Mouse (Mus musculus) urinary bladder, postnatal 25 days (tissue): ENCODE measurements around the gene Sec24c.
"Not testable (repeated sequence)": the region's sequence is repeated elsewhere in the genome, so short reads cannot be mapped to it uniquely, and the experiment has no call there.

Experiments
- DNase-seq: peaks from one replicate; pipeline ENCODE4 v3.0.0; 2022; ENCODE audit warnings: low spot score

The Sec24c gene

GRCm38 (mm10) chr14:20674064-20674833 lies at the start of gene Sec24c:
Gene Sec24c (plus strand): TSS chr14:20674308.
- DNase-seq, result peak; percentile 100

DNA sequence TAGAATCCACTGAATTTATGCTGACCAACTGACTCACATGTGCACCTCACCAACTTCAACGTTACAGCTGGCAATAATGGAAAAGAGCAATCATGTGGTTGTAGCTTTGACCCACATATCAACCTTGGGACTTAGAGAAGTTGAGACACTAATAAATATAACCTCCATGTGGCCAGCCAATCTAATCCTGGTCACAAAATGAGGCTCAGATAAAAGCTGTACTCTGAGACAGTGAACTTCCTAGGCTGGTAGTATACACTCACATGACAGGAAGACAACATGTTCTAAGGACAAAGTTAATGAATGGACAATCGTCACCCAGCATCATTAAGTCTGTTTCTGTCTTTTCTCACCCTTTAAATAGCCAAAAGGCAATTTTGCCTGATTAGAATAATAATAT lies 47.7 kb upstream of the Sec24c start:
- no peak for DNase-seq

GRCm38 (mm10) chr14:20626971-20627370 lies 47.1 kb upstream of the Sec24c start:
- no peak for DNase-seq

DNA sequence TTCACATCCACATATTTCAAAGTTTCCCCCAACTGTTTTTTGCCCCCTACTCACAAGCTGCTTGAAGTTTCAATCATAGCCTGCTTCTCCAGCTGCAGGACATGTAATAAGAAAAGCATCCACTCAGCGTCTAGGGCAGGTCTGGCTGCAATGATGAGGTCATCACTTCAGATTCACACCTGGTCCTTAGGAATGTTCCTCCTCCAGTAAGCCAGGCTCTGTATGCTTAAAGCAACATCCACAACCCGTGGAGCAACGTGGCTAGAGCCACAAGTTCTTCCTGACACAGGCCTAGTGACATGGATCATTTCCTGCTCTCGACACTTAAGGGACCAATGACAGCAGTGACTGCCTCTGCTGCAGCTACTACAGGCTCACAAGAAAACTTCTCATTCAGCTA lies 42.9 kb upstream of the Sec24c start:
- no peak for DNase-seq

GRCm38 (mm10) chr14:20635546-20635945 lies 38.6 kb upstream of the Sec24c start:
- no peak for DNase-seq

DNA sequence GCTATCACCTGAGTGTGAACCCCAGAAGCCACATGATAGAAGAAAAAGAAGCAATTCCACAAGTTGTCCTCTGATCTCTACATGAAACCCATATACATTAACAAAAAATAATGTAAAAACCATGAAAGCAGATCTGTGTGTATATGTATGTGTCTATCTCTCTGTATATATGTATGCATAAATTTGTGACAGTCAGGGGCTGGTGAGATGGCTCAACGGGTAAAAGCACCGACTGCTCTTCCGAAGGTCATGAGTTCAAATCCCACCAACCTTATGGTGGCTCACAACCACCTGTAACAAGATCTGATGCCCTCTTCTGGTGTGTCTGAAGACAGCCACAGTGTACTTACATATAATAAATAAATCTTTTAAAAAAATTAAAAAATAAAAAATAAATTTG lies 37.1 kb upstream of the Sec24c start:
- DNase-seq, result not testable (repeated sequence)

DNA sequence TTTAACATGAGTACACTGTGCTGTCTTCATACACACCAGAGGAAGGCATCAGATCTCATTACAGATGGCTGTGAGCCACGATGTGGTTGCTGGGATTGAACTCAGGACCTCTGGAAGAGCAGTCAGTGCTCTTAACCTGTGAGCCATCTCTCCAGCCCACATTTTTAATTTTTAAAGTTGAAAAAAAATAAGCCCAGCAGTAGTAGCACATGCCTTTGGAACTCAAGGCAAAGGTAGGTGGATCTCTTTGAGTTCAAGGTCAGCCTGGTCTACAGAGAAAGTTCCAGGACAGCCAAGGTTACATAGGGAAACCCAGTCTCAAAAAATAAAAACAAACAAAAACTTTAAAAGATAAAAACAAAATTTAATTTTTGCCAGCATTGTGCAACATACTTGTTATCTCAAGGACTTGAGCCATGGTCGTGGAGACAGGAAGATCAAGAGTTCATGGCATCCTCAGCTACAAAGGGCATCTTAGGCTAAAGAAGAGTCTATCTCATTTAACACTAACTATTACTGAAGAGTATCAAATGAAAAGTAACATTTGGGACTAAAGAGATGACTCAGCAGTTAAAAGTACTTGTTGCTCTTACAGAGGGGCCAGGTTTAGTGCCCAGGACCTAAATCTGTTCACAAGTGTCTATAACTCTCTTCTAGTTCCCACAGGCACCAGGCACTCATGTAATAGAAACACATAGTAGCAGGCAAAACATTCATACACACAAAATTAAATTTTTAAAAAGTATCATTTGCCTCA lies 36.1 kb upstream of the Sec24c start:
- DNase-seq, result no peak

DNA sequence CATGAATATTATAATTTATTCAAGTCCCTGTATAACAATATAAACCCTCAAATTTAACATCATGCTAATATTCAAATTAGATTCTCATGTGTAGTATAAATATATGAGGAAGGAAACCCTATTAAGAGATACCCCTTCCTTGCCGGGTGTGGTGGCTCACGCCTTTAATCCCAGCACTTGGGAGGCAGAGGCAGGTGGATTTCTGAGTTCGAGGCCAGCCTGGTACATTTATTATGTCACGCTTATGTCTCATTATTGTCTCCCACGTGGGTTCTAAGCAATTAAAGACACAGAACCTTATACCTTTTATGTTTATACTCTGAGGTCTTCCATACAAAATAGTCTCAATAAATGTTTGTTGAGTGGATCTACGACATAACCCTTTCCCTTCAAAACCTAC lies 35.4 kb upstream of the Sec24c start:
- no peak for DNase-seq

- DNase-seq, result no peak
Measured at GRCm38 (mm10) chr14:20639918-20640619, 34.0 kb upstream of the Sec24c start.

- peak; percentile 98 for DNase-seq
Measured at GRCm38 (mm10) chr14:20640644-20641437, 33.3 kb upstream of the Sec24c start, which contains the start of gene Usp54. Gene Usp54 (minus strand): TSS chr14:20641063.

DNA sequence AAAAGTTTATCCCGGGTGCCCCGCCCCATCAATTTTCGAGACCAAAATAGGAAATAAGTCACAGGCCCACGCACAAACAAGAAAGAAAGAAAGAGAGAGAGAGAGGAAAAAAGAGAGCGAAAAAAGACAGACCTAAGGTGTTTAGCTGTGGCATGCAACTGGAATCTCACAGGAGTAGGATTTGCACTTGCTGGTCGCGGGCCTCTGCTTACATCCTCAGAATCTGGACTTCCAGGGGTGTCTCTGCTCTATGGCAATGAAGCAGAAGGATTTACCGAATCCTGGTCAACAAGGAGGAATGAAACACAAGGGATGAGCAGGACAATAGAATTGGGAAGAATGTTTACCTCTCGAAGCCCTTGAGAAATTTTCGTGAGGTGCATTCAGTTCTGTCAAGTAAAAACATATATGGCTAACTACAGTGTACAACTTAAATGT lies 32.7 kb upstream of the Sec24c start:
- no peak for DNase-seq

- DNase-seq, result no peak
Measured at GRCm38 (mm10) chr14:20645547-20645946, 28.6 kb upstream of the Sec24c start.

DNA sequence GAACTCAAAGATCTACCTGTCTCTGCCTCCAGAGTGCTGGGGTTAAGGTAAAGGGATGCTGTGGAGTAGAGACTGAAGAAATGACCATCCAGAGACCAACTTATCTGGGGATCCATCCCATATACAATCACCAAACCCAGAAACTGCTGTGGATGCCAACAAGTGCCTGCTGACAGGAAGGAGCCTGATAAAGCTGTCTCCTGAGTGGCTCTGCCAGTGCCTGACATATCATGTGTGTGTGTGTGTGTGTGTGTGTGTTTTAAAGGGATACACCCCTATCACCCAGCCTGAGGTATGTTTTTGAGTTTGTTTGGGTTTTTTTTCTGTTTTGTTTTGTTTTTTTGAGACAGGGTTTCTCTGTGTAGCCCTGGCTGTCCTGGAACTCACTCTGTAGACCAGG lies 27.7 kb upstream of the Sec24c start:
- no peak for DNase-seq

GRCm38 (mm10) chr14:20651000-20651399 lies 23.1 kb upstream of the Sec24c start:
- no peak for DNase-seq

DNA sequence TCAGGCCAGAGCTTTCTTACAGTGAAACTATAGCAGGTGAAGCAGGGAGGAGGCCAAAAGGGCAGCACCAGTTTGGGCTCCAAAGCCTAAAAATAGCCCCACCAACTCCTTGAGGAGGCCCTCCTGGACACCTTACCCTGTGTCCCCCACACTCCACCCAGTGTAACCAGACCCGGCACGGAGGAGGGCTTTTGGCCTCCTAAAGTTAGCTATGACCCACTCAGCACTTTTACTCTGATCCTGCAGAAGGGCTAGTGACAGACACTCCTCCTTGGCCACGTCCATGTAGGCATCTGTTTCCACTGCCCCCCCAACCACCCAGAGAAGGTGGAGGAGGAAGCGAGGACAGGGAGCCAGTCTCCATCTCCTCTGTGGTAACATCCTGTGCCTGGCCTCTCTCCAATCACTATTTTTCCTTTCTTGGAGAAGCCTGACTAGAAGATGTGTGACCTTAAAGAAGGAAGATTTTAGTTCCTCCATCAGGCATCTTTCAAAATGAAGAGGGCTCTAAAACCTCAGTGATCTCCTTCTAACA lies 22.3 kb upstream of the Sec24c start:
- DNase-seq, result no peak

DNA sequence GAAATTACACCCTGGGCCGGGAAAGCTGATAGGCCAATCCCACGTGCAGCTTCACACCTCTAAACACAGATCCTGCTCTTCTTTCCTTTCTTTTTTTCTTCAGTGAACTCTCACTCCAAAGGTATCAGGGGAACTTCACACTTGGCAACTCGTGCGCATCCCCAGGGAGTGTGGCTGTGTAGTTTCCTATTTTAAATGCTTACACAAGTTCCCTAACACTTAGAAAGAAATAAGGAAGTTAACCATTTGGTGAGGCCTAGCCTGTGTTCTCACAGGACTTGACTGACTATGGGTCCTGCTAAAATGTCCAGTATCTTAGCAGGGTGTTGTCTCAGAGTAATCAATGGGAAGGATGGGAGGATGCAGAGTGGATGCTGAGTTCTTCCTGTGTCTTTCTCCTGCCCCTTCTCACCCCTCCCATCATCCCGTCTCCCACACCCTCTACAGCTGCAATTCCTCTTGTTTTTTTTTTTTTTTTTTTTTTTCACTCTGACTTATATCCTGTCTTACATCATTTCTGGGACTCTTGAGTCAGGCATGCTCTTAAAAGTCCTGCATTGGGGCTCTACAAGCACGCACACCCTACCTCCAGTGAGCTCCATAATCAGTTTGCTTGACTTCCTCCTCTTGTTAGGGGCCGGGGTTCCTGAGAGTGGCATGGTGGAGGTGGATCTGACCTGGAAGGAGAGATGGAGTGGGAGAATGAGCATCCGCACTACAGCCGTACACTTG lies 19.3 kb upstream of the Sec24c start:
- no peak for DNase-seq

DNA sequence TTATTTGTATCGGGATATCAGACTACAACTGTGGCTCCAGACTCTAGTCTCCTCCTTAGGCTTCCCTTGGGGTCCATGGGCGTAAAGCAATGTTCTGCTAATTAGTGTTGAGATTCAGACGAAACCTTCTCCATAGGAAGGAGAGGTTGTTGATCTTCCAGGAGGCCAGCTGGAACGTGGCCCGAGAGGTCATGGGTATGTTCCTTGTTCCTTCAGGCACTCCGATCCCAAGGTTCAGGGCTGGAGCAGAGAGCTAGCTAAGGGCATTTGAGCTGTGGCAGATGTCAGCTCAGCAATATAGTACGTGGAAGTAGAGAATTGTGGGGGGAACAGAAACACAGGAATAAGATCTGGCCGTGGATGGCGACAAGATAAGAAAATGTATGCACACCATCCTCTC lies 18.4 kb upstream of the Sec24c start:
- DNase-seq, result no peak

DNA sequence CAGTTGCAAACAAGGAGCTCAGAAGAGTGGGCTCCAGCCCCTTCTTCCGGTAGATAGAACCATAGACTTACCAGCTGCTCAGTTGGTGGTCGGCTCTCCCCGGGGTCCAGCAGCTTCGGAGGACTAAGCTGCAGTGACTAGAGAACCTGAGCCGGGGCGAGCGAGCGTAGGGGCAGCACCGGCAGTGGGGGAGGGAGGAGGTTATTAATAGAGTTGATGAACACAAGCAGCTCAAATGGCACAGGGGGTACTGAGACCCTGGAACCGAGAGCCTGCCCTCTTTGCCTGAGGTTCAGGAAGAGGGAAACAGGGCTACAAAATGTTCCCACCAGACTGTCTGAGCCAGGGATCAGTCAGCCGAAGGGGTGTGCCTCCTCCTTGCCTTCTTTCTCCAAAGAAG lies 17.7 kb upstream of the Sec24c start, which contains the start of gene Myoz1:
Myoz1 (minus strand) TSS at position 180 of the 400 bp plus-strand sequence.
- DNase-seq, result no peak

DNA sequence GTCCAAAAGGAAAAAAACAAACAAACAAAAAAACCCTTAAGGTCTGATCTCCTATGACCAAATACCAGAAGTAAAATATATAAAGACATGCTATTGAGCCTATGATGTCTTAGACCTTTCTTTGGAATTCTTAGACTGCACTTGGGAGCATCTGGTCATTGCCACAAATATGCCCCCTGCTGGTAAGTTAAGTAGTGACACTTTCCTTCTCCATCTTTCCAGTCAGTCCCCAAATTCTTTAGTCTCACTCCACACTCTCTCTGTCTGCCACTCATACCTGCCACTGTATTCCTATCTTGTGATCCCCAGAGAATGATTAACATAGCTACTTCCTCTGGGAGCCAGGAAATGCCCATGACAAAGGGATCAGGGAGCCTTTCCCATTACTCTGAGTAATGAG lies 15.8 kb upstream of the Sec24c start:
- DNase-seq, result peak; percentile 36

GRCm38 (mm10) chr14:20658902-20659301 lies 15.2 kb upstream of the Sec24c start:
- no peak for DNase-seq

GRCm38 (mm10) chr14:20659687-20660086 lies 14.4 kb upstream of the Sec24c start:
- DNase-seq, result no peak
